Mouse (Mus musculus) gastrocnemius, adult 8-10 months (tissue): ENCODE measurements around the gene Slc22a20. TPM values are rescaled to one million over a fixed set of nuclear protein-coding genes. Genes with fewer than 3 reads are reported as not detected.
A peak's percentile ranks its signal among the peaks of the same experiment; 100 is the strongest.

Source experiments
- DNase-seq, 2 experiments: peaks; one replicate each; pipeline ENCODE4 v3.0.0; 2022; ENCODE audit warnings: low spot score in 2 of 2
- total RNA-seq, 4 experiments: library from RNA; stranded (reverse); gene quantifications; 2 replicates each; pipeline ENCODE4 v1.2.4; 2022

Slc22a20 gene
- total RNA-seq, 4 experiments from 2014 or later, result not detected

DNA sequence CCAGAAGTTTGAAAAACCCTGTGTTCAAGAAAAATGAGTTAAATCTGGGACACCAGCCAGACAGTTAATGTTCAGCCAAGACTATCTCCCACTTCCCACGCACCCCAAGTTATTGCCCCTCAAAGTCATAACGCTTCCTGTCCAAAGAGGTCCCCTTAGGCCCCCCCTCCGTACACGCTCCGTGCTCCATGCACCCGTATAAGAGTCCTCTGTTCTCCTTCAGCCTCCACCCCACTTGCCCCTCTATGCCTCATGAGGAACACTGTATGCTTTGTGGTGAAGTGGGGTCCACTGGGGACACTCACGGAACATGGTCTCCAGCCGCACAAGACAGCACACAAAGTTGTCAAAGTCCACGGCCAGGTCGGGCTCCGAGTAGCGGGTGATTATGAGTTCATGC lies 4.1 kb upstream of the Slc22a20 start:
- DNase-seq, result no peak

- DNase-seq, result no peak
Measured at GRCm38 (mm10) chr19:5989585-5989984, 3.6 kb upstream of the Slc22a20 start.

DNA sequence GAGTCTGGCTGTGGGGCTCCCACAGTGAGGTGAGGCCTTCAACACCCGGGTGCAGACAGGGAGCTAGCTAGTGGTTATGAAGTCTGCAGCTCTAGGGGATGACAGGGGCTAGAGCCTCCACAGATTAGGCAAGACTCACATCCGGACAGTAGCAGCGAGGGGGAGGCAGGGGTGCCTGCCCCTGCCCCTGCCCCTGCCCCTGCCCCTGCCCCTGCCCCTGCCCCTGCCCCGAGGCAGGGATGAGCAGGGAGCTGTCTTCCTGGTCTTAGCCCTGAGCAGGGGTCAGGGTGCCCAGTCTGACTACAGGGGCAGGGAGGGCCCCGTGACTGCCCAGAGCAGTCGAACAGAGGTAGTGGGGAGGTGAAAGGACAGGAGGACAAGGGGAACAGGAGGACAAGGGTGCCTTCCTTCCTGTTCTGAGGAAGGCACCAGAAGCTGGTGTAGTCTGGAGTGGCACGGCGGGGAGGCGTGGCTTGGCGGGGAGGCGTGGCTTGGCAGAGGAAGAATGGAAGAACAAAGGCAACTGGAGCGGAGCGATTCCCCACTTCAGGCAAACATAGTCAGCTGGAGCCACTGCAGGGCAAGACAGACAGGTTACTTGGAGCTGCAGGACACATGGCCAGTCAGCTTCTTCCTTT lies 3.0 kb upstream of the Slc22a20 start:
- DNase-seq, result no peak

- DNase-seq, result no peak
Measured at GRCm38 (mm10) chr19:5988027-5988814, 2.3 kb upstream of the Slc22a20 start.

GRCm38 (mm10) chr19:5980477-5980876 lies 5.5 kb downstream of the Slc22a20 start:
- DNase-seq, result no peak

DNA sequence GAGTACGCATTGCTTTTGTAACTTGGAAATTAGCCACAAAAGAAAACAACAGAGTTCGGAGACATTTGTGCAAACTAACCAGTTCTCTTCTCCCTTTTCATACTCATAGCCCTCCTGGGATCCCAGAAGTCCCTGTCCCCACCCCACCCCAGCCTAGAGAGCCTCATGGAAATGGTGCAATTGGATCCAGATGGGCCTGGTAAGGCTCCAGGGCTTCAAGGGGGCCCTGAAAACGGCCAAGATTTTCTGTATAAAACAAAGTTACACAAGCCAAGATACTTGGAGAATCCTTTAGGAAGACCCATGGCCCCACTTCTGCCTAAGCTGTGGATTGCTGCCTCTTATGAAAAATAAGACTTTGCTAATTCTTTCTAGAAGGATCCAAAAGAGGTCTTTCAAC lies 8.2 kb downstream of the Slc22a20 start:
- DNase-seq, result peak; percentile 42 to 50

GRCm38 (mm10) chr19:5975676-5976075 lies 10.3 kb downstream of the Slc22a20 start:
- DNase-seq, result no peak

DNA sequence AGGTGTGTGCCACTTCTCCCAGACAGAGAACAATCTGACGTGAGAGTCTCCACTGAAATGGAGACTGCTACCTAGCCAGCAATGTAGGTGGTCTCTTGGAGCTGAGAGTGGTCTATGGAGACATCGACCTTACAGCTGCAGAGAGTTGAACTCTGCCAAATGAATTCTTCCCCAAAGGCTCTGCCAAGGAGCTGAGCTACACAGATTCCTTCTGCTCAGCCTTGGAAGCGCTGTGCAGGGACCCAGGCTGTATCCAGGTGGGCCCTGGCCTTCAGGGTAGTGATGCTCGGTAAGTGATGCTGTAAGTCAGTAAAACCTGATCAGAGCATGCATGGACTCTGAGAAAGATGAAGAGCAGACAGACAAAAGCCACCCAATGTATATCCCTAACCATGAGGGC lies 10.8 kb downstream of the Slc22a20 start:
- DNase-seq, result no peak

DNA sequence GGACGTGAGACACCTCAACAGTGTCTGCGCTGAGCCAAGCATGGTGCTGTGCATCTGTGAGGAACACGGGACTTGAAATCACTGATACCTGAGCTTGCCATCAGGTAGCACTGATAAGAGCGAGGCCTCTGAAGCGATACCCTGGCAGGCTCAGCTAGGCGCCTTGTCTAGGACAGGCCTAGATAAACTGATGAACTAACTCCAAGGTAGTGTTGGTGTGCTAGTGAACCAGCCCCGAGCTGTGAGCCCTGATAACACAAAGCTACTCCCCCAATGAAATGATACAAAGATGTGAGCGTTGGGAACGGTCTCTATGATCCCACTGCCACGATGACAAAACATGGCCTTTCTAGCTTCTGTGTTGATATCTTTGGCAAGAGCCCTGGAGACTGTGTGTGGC lies 18.3 kb downstream of the Slc22a20 start:
- DNase-seq, result no peak

GRCm38 (mm10) chr19:5966786-5967185 lies 19.2 kb downstream of the Slc22a20 start:
- DNase-seq, result no peak

DNA sequence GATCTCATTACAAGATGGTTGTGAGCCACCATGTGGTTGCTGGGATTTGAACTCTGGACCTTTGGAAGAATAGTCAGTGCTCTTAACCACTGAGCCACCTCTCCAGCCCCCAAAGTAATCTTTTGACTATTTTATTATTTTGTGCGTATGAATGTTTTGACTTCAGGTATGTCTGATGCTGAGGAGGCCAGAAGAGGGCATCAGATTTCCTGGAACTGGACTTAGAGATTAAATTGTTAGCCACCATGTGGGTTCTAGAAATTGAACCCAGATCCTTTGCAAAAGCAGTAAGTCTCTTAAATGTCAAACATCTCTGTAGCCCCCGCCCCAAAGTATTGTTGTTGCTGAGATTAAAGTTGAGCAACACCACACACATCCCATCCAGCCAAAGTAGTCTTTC lies 20.0 kb downstream of the Slc22a20 start:
- no peak for DNase-seq

DNA sequence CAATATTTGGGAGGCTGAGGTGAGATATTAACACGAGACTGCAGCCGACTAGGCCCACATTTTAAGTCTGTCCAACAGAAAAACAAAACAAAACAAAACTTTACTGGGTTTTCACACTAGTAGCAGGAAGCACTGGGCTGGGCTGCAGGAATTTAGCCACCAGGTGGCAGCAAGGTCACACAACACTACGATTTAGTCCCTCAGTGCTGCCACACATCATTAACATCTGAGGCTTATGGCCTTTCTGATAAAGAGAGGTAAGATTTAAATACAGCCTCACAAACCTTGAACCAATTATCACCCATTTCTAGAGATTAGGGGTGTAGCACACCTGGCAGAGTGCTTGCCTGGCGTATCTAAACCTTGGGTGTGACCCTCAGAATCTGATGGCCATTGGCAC lies 20.7 kb downstream of the Slc22a20 start:
- peak; percentile 57 to 62 for DNase-seq

DNA sequence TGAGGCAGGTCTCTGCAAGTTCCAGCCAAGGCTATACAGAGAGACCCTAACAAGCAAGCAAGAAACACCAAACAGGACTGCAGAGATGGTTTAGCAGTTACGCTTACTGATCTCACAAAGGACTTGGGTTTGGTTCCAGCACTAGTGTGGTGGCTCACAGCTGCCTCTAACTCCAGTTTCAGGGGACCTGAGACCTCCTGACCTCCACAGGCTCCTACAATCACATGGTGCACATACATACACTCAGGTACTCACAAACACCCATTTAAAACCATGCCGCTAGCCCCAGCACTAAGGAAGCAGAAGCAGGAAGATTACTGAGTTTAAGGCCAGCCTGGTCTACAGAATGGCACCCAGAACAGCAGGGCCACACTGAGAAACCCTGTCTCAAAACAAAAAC lies 21.1 kb downstream of the Slc22a20 start:
- no peak for DNase-seq

GRCm38 (mm10) chr19:5963883-5964562 lies 21.9 kb downstream of the Slc22a20 start, which contains the start of gene Pola2:
Gene Pola2 (minus strand): TSS chr19:5964202.
- peak; percentile 72 to 75 for DNase-seq

DNA sequence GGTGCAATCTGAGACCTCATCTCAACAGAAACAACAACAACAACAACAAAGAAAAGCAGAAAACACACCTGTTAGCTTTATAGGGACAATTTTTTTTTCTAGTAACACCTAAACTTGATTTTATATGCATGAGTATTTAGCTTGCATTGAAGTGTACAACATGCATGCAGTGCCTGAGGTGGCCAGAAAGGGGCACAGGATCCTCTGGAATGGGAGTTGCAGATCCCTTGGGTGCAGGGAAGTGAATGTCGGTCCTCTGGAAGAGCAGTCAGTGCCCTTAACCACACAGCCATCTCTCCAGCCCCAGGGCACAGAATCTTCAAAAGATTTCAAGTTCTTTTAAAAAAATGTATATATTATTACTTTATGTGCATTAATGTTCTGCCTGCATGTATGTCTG lies 23.3 kb downstream of the Slc22a20 start:
- DNase-seq, result no peak

DNA sequence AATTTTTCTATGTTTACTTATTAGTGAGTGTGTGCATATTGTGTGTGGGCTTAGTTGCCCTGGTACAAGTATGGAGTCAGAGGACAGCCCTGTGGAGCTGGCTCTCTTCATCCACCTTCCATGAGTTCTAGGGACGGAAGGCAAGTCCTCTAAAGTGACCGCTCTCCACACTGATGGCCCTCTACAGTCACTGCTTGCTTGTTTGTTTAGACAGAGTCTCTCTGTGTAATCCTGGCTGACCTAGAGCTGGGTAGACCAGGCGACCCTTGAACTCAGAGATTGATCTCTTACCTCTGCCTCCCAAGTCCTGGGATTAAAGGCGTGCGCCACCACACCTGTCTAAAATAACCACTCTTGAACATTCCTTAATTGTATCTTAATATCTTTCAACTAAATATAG lies 28.6 kb downstream of the Slc22a20 start:
- DNase-seq, result no peak

- peak in 1 of 2 experiments; percentile 58 for DNase-seq
Measured at GRCm38 (mm10) chr19:5956685-5957084, 29.3 kb downstream of the Slc22a20 start.

GRCm38 (mm10) chr19:5955704-5956670 lies 30.0 kb downstream of the Slc22a20 start:
- DNase-seq, result no peak

DNA sequence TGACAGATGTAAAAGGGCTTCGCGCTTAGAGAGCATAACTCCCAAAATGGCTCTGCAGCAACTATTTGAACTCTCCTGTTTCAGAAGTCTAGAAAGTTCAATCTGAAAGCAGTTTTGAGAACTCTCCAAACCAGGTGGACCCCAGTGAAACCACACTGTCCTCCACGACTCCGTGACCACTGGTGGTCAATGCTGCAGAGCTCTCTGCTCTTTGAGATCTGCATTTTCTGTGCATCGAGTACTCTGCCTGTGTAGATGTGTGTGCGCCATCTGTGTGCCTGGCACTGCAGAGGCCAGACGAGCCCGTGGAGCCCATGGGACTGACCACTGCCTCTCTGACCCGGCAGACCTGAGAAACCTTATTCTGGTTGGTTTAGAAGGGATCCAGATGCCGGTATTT lies 31.0 kb downstream of the Slc22a20 start:
- no peak for DNase-seq

DNA sequence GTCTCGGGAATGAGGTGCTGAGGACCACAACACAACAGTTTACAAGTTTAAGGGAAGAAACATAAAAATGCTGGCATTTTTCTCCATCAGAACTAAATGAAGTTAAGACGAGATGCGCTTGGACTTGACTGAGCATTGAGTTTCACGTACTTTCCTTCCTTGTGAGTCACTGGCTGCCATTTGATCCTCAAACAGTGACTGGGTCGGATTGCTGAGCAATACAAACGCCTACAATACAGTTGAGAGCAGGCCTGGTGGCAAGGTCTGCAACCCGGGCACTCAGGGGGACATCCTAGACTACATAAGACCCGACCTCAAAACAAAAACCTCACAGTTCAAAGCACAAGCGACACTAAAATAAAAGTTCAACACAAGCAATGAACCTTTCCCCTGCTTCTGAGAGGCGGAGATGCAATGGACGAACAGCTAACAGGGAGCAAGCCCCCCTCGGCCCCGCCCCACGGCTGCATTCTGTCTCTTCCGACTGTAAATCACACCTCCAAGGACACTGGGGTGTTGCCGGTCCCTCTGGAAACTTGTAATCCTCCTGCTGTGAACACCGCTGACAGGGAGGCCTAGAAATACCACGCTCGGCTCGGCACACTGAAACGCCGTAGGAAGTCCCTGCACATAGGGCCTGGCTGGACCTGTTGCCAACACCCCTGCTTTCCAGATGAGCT lies 31.8 kb downstream of the Slc22a20 start:
- no peak for DNase-seq
